Mouse (Mus musculus) G1E-ER4 (cell line): ENCODE measurements around the gene Pkig. TPM values are rescaled to one million over a fixed set of nuclear protein-coding genes. Genes with fewer than 3 reads are reported as not detected.

Experiments used
- GATA1 ChIP-seq: IDR thresholded peaks from one replicate; pipeline ENCODE4 v1.8.0; 2012; ENCODE audit warnings: low read length, inconsistent platforms
- polyA plus RNA-seq: library from polyadenylated mRNA; stranded (reverse); fragments of >175 nt; gene quantifications from 2 replicates; pipeline ENCODE4 v1.2.3, GENCODE M21; 2012

Pkig gene
- polyA plus RNA-seq = 164 and 226 TPM in 2 replicates

DNA sequence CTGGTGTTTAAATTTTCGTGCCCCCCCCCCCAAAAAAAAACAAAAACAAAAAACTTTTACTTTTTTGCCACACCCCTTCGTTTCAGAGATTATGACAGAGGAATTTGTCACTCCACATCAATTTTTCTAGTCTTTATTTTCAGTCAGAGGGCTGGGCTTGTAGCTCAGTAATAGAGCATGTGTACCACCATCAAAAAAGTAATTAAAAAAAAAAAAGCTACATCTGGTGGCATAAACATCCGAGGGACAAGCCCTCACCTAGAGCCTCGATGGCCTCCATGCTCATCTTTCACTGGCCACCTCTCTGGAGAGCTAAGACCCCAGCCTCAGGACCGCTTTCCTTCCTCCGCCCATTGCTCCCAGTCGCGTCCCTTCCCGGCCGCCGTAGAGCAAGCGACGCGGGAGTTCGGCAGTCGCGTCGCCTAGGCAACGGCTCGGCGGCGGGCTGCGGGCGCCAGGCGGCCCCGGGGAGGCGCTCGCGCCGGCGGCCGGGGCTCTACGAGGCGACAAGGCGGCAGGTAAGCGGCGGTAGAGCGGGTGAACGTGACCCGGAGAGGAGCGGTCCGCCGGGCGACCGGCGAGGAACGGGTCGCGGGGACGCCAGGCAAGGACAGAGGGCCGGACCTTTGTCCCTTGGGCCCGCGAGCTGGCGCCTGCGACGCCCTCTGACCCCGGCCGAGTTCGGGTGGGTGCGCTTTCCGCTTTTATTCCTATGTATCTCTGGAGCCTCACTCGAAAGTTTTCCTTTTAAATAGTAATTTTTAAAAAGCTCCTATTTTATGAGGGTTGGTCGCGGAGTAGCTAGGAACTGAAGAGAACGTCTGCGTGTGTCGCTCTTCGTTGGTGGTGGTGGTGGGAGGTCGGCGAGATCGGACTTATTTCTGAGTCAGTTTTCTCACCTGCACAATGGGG, at the start of gene Pkig:
TSS of gene Pkig (plus strand) at position 412 of the 912 bp plus-strand sequence.
- TF ChIP-seq GATA1 = no peak

DNA sequence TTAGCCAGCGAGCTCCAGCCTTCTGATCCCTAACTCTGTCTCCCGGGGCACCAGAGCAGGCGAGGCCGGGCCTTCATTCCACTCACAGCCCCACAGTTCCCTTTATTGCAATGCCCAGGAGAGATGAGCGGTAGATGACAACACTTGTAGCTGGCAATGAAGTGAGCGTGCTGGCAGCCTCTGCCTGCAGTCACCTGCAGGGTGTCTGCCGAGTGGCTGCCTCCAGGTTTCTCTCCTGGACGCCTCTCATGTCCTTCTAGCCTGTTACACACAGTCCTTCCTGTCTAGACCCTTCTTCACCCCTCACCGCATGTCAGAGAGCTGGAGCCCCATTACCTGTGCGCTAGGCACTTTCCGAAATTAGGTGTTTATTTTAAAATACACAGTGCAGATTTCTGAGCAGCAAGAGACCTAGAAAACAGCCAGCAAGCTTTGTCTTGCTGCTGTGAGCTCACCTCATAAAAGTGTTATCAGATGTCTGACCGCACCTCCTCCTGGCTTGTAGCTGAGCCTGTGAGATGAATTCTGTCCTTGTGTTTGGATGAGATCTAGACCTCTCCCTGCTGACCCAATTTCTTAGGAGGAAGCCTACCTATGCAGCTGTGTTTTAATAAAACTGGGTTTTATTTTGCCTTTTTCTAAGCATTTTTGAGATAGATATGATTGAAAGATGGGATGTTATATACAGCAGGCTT, 48.8 kb upstream of the Pkig start:
- TF ChIP-seq GATA1 = peak; percentile 60

DNA sequence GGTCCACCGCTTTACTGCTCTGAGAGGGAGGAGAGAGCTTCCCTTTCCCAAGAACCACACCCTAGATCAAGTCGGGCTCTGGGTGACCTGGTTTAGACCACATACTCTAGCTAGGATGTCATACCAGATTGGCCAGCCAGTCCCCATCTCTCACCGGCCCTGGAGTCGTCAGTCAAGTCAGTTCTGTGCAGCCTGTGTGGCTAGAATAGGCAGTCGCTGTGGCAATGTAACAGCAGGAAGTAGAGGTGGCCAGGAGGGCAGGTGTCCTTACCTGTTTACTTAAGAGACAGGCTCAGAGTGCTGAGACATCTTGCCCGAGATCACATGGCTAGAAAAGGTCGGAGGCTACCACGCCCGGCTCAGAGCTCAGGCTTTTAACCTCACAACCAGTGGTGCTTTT, 47.0 kb upstream of the Pkig start:
- TF ChIP-seq GATA1 = no peak

DNA sequence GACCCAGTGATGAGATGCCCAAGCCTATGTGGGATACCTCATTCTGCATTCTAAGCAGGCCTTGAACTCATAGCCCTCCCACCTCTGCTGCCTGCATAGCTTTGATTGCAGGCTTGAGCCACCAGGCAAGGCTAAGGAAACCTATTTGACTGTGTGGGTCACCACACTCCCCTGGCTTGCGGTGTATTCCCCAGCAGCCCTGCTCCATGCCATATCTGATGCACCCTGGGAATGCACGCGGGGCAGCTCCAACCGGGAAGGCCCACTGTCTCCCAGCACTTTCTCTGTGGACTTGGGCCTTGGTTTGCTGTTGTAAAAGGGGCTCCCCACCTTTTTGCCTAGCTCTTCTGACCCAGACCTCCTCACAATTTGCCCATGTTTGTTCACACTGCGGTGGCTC, 45.0 kb upstream of the Pkig start:
- TF ChIP-seq GATA1 = no peak

DNA sequence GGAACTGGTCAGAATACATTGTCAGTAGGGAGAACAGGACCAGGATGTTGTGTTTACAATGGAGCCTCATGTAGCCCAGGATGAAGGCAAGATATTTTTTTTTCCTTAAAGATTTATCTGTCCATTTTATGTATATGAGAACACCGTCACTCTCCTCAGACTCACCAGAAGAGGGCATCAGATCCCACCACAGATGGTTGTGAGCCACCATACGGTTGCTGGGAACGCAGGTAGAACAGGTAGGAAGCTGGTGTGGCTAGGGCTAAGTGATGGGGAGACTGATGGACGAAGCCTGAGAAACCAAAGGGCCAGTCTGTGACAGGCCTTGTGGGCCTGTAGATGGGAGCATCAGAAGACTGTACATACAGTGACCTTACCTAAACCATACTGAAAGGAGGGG, 44.2 kb upstream of the Pkig start:
- no peak for TF ChIP-seq GATA1

DNA sequence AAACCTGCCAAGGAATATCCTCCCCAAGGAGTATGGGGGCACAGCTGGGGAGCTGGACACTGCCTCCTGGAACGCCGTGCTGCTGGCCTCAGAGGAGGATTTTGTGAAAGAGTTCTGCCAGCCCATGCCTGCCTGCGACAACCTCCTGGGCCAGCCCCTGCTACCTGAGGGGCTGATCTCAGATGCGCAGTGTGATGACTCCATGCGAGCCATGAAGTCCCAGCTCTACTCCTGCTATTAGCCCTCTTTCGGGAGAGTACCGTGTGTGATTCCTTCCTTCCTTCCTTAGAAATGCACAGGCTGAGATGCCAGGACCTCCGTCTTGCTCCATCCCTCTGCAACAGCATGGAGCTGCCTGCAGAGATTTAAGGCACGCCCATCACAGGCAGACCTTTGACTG, 42.8 kb upstream of the Pkig start:
- no peak for TF ChIP-seq GATA1

DNA sequence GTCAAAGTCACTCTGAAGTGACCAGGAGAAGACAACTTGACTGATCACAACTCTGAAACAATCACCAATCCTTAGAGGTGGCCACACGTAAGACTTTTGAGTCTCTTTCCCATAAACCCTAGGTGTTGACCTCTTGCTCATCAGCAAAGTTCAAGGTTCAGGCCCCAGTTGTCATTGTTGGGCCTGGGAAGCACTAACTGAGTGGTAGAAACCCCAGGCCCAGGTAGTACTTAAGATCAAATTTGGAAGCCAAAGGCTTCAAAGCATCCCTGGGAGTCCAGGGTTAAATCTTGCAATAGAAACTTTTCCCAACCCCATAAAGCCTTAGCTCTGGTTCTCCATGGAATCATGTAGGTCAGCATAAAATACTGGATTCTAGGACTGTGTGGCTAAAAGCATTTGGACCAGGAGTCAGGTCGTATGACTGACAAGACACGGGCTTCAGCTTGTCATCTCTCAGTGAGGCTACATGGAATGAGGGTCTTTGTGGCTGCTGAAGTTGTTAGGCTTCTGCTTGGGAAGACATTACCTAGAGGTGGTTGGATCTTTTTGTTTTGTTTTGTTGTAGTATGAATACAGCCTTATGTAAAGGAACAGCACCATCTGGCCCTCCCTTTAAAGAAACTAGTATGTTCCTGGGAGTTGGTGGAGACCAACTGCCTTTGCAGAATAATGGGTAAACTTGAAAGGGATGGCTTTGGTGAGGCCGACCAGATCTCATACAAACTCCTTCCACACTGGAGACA, 42.1 kb upstream of the Pkig start:
- no peak for TF ChIP-seq GATA1

DNA sequence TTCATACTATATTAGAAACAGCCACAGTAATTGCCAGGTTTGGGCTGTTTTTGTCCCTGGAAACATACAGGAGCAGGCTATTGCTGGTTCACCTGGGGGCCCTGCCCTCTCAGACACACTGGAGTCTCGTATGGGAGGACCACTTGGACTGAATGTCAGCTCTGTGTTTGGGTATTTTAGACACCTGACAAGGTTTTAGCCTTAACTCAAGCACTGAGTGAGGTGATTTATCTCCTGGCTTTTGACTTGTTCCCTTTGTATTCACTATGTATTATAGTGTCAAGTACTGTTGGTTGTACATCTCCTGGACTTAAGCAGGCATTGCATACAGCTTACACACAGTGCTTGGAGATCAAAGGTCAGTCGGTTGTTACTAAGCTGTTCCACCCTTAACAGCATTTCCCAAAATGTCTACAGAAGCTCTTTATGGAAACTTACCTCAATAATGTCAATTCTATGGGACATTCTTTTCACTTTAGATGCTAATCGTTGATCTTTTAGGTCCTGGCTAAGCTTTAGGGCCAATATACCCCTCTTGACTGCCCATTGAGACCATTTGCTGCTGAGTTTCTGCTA, 41.4 kb upstream of the Pkig start:
- no peak for TF ChIP-seq GATA1

DNA sequence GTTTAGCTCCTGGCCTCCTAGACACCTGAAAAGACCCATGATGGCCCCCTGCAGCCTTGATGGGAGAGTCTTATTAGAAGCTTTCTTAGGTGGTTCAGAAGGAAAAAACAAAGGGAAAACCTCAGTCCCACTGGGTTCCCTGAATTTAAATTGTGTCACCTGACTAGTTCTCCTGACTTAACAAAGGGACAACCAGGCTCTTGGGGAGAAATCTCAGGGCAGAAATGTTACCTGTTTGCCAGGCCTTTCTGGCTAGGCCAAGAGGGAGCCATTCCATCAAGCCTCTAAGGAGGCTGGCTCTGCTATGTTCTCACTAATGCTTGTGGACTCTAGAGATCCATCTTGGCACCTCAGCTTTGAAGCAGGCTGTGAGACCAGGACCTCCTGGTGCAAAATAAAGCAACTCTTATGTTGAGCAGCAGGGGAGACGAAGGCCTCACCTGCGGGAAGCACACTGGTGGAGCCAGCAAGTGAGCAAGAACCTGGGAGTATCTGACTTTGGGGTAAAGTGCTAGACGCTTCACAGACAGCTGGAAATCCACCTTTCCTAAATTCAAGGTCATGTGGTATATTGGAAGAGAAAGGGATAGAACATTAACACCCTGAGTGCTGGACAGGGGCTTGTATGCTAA, 40.8 kb upstream of the Pkig start:
- TF ChIP-seq GATA1 = no peak

DNA sequence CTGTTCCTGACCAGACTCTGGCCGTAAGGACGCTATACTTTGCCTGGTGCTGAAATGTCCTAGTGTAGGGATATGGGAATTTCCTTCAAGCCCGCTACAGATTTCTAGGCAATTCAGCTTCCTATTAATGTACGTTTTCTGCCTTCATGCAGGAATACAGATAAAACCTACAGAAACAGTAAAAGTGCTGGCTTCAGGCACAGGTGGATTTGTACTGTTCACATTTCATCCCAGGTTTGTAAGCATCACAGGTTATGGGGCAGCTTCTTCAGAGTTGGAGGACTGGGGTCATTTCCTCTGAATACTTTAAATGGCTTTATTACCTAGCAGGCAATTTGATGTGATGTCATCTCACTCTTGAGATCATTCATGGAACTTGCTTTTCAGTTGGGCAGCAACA, 40.3 kb upstream of the Pkig start:
- TF ChIP-seq GATA1 = no peak

DNA sequence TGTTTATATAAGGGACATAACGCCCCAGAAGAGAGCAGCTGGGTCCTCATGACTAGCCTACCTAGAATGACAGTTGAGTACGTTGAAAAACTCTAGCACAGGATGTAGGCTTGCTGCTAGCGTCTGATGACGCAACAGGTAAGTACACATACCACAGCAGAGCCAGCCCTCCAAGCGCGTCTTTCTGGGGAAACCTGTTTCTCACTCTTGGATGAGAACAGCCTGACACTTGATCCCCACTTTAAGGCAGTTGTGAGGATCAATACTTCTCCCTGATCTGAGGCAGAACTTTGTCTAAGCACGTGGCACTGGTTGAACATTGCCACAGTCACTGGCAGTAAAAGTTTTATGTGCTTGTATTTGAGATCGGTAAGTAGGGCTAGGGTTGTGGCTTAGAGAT, 37.7 kb upstream of the Pkig start:
- TF ChIP-seq GATA1 = no peak

DNA sequence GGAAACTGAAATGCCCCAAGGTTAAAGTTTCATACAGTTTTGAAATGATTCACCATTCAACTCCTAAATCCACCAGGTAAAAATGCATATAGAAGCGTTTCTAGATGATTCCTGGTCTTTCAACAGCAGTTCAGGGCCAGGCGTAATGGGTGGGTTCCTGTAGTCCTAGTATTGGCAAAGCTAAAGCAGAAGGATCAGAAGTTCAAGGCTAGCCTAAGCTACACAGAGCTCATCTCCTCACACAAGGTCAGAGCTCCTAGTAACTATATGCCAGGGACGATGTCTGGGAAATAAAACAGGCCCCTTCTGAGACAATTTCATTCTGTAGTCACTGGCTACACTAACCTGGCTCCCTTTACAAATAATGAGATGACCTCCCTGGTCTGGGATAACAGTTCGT, 27.0 kb upstream of the Pkig start:
- TF ChIP-seq GATA1 = no peak

DNA sequence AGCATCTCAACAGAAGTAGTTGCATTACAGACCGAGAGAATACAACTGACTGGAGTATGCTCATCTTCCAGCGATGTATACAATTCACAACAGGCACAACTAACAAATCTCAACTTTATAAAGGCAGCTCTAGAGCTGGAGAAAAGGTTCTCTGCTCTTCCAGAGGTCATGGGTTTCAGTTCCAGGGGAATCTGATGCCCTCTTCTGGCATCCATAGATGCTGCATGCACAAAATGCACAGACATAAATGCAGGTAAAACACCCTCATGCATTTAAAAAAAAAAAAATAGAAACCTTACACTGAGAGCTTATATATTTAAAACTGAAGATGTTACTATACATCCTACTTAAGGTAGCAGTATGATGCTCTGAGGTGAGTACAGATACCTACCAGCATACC, 26.5 kb upstream of the Pkig start:
- TF ChIP-seq GATA1 = no peak

DNA sequence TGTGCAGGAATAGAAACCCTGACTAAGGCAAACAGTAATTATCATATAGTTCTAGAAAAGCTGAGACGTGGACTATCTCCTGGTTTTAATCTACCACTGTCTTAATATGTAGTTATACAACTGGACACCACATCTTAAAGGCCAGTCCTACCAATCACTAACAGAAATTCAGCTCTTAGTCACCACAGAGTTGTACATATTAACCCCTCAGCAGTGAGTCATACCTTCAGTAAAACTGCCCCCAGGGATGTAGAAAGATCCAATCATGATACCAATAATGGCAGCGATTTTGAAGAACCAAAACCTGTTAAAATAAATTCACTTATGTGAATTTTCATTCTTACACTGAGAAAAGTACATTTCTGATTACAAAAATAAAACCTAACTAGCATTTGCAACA, 24.0 kb upstream of the Pkig start:
- no peak for TF ChIP-seq GATA1

DNA sequence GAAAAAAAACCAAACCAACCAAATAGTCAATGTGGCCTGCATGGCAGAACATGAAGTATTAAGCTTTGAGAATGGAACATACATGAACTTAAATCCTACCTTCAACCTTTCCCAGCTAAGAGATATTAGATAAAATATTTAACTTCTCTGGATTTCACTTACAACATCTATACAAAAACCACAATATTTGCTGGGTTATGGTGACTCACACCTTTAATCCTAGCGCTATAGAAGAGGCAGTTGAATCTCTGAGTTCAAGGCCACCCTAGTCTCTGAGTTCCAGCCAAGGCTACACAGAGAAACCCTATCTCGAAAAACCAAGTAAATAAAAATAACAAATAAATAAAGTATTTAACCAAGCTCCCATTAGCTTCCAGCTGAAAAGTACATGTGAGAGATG, 22.1 kb upstream of the Pkig start:
- no peak for TF ChIP-seq GATA1
